Mouse (Mus musculus): ENCODE measurements at regions not wholly inside any gene's neighbourhood (a gene's known extent, or its start where the extent isn't known, plus 50 kb on each side); places are given as distances from the start of the nearest gene placed in this dataset.

DNA sequence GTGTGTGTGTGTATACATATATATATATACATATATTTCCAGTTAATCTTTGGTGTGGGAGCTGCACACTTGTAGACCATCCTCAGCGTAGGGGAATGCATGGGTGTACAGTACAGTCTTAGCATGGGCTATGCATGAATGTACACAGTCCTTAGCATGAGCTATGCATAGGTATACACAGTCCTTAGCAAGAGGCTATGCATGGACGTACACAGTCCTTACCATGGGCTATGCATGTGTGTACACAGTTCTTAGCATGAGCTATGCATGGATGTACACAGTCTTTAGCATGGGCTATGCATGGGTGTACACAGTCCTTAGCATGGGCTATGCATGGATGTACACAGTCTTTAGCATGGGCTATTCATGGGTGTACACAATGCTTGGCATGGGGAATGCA lies 70.5 kb downstream of the Rchy1 start:
- Histone ChIP-seq H3K9ac (no peak overlapping the region), H3K27me3 (replicated peaks) (no peaks in the 10 kb centered on the region), H3K36me3 (no peaks in the 10 kb centered on the region), H3K9me3 (no peaks in the 10 kb centered on the region), H3K4me1 (no peaks in the 10 kb centered on the region), H3K4me2 (no peak overlapping the region), H3K4me3 (replicated peaks) (no peak overlapping the region), H3K27ac (no peak overlapping the region)
- WGBS: 91% methylated on average over 2 of the region's 2 CpGs
- no peak for ATAC-seq (ENCODE audit: insufficient read depth, low FRiP score, low read depth)

DNA sequence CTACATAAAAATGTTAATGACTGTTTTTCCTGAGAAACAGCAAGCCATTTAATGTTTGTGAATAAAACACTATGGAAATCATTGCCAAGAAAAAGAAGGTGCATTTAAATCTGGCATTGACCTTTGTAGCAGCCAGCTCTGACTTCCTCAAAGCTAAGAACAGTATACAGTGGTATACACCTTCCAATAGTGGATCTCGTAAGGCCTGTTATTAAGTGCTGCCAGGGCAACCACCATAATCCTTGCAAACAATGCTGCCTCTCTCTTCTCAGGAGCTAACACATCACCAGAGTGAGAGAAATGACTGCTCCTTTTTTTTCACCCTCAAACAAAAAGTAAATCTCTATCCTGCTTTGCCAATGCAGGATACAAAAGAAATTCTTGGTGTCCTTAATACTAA lies 81.1 kb downstream of the Rchy1 start:
- 83% methylated on average over 1 of the region's 1 CpGs for WGBS
- H3K36me3 ChIP-seq: no peaks in the 10 kb centered on the region
- no peak overlapping the region for H3K27ac ChIP-seq
- no peaks in the 10 kb centered on the region for H3K4me1 ChIP-seq
- ATAC-seq (ENCODE audit: insufficient read depth, low FRiP score, low read depth): no peak
- no peaks in the 10 kb centered on the region for H3K27me3 ChIP-seq (replicated peaks)
- H3K9ac ChIP-seq: no peak overlapping the region
- no peak overlapping the region for H3K4me2 ChIP-seq
- no peaks in the 10 kb centered on the region for H3K9me3 ChIP-seq
- H3K4me3 ChIP-seq (replicated peaks): no peak overlapping the region

DNA sequence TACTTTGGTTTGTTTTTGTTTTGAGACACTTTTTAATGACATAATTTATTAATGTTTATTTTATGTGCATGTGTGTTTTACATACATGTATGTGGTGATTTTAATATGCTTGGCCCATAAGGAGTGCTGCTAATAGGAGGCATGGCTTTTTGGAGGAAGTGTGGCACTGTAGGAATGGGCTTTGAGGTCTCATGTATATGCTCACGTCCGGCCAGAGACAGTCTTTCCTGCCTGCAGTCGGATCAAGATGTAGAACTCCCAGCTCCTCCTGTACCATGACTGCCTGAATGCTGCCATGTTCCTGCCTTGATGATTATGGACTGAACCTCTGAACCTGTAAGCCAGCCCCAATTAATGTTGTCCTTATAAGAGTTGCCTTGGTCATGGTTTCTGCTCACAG lies 82.6 kb downstream of the Rchy1 start:
- no peak for ATAC-seq (ENCODE audit: insufficient read depth, low FRiP score, low read depth)
- 91% methylated on average over 3 of the region's 3 CpGs for WGBS
- no peak overlapping the region for H3K9ac ChIP-seq

DNA sequence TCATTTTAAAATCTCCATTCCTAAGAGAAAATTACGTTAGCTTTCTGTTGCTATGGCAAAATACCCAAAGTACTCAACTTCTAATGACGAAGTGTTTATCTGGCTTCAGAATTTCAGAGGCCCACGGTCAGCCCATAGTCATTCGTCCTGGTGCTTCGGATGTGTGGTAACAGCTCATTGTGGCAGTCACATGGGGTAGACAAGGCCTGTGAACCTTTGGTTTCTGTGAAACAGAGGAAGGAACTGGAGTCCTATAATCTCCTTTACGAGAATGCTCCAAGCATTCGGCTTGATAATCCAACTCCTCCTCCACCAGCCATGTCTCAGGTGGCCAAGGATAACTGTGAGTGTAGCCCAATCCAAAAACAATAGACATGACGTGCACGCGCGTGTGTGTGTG lies 84.2 kb downstream of the Rchy1 start:
- no peak for ATAC-seq (ENCODE audit: insufficient read depth, low FRiP score, low read depth)
- Histone ChIP-seq H3K9ac (no peak overlapping the region), H3K36me3 (no peaks in the 10 kb centered on the region), H3K4me3 (replicated peaks) (no peak overlapping the region), H3K27me3 (replicated peaks) (no peaks in the 10 kb centered on the region), H3K27ac (no peak overlapping the region), H3K9me3 (no peaks in the 10 kb centered on the region), H3K4me1 (peaks cover 4% of the 10 kb centered on the region; the same call in 1 of the 2 replicates), H3K4me2 (no peak overlapping the region)
- 70% methylated on average over 11 of the region's 11 CpGs for WGBS

More for the DNA sequence above, 82.6 kb downstream of the Rchy1 start:
- Histone ChIP-seq H3K36me3 (no peaks in the 10 kb centered on the region), H3K27me3 (replicated peaks) (no peaks in the 10 kb centered on the region), H3K4me3 (replicated peaks) (no peak overlapping the region), H3K4me2 (no peak overlapping the region), H3K27ac (no peak overlapping the region), H3K9me3 (no peaks in the 10 kb centered on the region), H3K4me1 (0 out of 2 replicates have a peak, but pooled peaks cover under 1% of the 10 kb centered on the region)

DNA sequence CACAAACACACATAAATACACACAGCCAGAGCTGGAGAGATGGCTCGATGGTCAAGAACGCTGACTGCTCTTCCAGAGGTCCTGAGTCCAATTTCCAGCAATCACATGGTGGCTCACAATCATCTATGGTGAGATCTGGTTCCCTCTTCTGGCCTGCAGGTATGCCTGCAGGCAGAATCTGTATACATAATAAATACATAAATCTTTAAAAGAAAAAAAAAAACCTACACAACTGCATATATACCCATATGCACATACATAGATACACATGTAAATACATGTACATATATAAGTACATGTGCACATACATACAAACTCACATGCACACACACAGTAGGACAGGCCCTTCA lies 86.2 kb downstream of the Rchy1 start:
- Histone ChIP-seq H3K4me1 (peaks cover 4% of the 10 kb centered on the region; the same call in 1 of the 2 replicates), H3K4me3 (replicated peaks) (no peak overlapping the region), H3K9me3 (no peaks in the 10 kb centered on the region), H3K4me2 (no peak overlapping the region), H3K36me3 (no peaks in the 10 kb centered on the region), H3K27me3 (replicated peaks) (no peaks in the 10 kb centered on the region), H3K27ac (no peak overlapping the region), H3K9ac (no peak overlapping the region)
- WGBS: 70% methylated on average over 2 of the region's 2 CpGs
- ATAC-seq (ENCODE audit: insufficient read depth, low FRiP score, low read depth): no peak

DNA sequence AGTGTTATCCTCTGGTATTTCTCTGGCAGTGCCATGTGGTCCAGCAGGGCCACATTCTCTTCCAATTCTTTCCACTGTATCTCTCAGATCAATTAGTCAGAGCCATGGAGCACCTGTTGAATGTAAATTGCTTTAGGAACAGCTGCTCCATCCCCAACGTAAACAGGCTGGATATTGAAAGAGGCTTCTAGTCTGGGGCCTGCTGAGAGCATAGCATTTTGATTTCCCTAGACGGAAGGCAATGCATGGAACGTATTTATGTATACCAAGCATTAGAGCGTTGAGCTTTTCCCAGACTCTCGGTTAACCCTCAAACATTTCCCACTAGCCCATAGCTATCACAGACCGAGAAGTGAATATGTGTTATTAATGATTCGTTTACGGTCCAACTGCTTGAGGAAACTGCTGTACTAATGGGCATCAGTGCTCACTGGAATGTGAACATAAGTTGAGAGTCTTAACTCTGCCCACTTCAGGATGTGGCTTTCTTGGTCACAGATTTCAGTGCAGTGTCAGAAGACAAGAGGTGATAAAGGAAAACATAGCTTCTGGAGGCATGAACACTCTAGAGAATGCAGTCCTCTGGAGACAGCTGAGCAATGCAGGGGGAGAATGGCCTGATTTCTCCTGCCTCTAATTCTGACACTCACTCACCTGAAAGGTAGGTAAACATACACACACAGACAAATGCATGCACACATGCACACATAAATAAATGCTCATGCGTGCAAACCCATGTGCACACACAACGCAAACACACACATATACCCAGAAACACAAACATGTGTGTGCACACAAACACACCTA lies 86.8 kb downstream of the Rchy1 start:
- ATAC-seq (ENCODE audit: insufficient read depth, low FRiP score, low read depth): no peak
- no peak overlapping the region for H3K27ac ChIP-seq
- H3K9me3 ChIP-seq: no peaks in the 10 kb centered on the region
- H3K4me2 ChIP-seq: no peak overlapping the region
- no peak overlapping the region for H3K9ac ChIP-seq
- H3K27me3 ChIP-seq (replicated peaks): no peaks in the 10 kb centered on the region
- peaks cover 4% of the 10 kb centered on the region; the same call in 1 of the 2 replicates for H3K4me1 ChIP-seq
- 56% methylated on average over 10 of the region's 10 CpGs for WGBS
- H3K4me3 ChIP-seq (replicated peaks): no peak overlapping the region
- no peaks in the 10 kb centered on the region for H3K36me3 ChIP-seq

DNA sequence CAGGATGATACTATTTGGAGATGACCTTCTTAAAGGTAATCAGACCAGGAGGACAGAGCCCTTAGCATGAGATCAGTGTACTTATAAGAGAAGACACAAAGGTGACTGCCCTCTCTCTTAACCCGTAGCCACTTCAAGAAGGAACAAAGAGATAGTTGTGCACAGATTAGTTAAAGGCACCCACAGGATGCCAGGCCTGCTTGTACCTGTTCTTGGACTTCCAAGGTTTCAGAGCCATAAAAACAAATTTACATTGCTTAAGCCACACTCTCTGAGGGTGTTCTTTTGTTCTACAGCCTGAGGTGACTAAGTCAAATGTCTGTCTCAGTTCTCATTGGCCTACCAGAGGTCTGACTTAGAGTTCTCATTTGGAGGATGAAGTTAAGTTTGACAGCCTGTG lies 90.1 kb downstream of the Rchy1 start:
- WGBS: 81% methylated on average over 1 of the region's 1 CpGs
- no peak overlapping the region for H3K4me2 ChIP-seq

DNA sequence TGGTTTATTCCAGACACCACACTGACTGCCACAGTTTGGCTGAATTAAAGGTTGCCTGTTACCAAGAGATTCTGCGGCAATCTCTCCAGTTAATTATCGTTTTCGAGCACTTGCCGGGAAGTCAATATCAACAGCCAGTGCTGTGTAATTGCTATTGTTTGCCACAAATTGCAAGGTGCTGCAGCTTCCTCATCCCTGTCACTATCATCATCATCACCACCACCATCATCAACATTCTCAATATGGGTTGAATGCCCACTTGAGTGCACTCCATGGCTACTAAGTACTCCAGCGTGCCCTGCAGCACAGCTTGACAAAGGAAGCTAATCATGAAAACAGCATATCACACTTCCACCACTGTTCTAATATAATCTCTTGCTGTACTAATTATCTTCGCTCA lies 93.1 kb downstream of the Rchy1 start:
- Histone ChIP-seq H3K27ac (no peak overlapping the region), H3K36me3 (no peaks in the 10 kb centered on the region), H3K4me2 (no peak overlapping the region), H3K27me3 (replicated peaks) (no peaks in the 10 kb centered on the region), H3K9ac (no peak overlapping the region), H3K4me3 (replicated peaks) (no peak overlapping the region), H3K4me1 (no peaks in the 10 kb centered on the region), H3K9me3 (no peaks in the 10 kb centered on the region)
- no peak for ATAC-seq (ENCODE audit: insufficient read depth, low FRiP score, low read depth)
- 94% methylated on average over 6 of the region's 6 CpGs for WGBS

More for the DNA sequence above, 90.1 kb downstream of the Rchy1 start:
- Histone ChIP-seq H3K9ac (no peak overlapping the region), H3K36me3 (no peaks in the 10 kb centered on the region), H3K4me3 (replicated peaks) (no peak overlapping the region), H3K4me1 (peaks cover 4% of the 10 kb centered on the region; the same call in 1 of the 2 replicates), H3K27me3 (replicated peaks) (no peaks in the 10 kb centered on the region), H3K27ac (no peak overlapping the region), H3K9me3 (no peaks in the 10 kb centered on the region)
- no peak for ATAC-seq (ENCODE audit: insufficient read depth, low FRiP score, low read depth)

DNA sequence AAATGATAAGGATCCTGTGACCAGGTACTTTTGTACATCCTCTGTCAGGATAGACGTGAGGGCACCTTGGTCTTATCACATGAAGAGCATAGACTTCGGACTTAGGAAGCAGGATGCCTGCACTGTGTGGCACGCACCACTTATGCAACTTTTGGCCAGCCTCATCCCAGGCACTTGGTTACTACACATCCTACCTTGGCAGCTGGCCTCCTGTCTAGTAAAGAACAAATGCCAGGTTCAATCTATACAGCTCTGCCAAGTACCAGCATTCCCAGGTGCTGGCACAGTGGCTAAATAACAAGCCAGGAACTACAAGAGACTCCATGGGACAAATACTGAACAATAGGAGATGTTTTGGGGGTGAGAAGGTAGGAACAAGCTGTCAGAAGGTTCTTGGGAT lies 96.7 kb downstream of the Rchy1 start:
- H3K4me2 ChIP-seq: no peak overlapping the region
- H3K27me3 ChIP-seq (replicated peaks): no peaks in the 10 kb centered on the region
- H3K9ac ChIP-seq: no peak overlapping the region
- no peaks in the 10 kb centered on the region for H3K4me1 ChIP-seq
- no peak for ATAC-seq (ENCODE audit: insufficient read depth, low FRiP score, low read depth)
- H3K9me3 ChIP-seq: no peaks in the 10 kb centered on the region
- 90% methylated on average over 3 of the region's 3 CpGs for WGBS
- H3K36me3 ChIP-seq: no peaks in the 10 kb centered on the region
- no peak overlapping the region for H3K4me3 ChIP-seq (replicated peaks)
- no peak overlapping the region for H3K27ac ChIP-seq

DNA sequence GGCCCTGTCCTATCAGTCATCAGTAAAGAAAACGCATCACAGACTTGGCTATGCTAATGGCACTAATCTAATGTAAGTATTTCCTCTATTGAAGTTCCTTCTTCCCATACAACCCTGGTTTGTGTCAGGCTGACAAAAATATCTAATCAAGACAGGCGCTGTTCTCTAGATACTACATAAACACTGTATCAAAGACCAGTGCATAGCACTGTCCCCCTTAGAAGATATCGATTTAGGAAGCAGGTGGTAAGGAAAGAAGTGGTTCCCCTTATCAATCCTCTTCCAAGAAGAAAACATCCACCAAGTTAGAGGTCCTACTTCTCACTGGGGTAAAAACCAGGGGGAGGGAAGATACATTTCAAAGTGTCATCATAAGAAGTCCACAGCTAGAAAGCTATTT lies 97.5 kb downstream of the Rchy1 start:
- ATAC-seq (ENCODE audit: insufficient read depth, low FRiP score, low read depth): no peak
- H3K4me2 ChIP-seq: no peak overlapping the region
- H3K4me3 ChIP-seq (replicated peaks): no peak overlapping the region
- no peaks in the 10 kb centered on the region for H3K27me3 ChIP-seq (replicated peaks)
- 51% methylated on average over 3 of the region's 3 CpGs for WGBS
- no peak overlapping the region for H3K9ac ChIP-seq
- no peaks in the 10 kb centered on the region for H3K9me3 ChIP-seq
- no peaks in the 10 kb centered on the region for H3K36me3 ChIP-seq
- no peak overlapping the region for H3K27ac ChIP-seq
- H3K4me1 ChIP-seq: no peaks in the 10 kb centered on the region

DNA sequence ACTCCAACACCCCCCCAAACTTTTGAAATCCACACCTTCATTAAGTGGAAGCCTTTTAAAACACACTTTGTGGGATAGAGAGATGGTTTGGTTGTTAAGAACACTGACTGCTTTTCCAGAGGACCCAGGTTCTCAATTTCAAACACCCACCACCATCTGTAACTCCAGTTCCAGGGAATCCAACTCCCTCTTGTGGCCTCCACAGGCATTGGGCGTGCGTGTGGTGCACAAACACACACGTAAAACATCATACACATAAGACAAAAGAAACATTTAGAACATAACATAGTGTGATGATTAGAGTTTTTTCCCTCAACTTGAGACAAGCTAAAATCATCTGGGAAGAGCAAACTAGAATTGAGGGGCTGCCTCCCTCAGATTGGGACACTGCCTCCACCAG lies 100.0 kb downstream of the Rchy1 start:
- Histone ChIP-seq H3K4me1 (no peaks in the 10 kb centered on the region), H3K27ac (no peak overlapping the region), H3K4me2 (no peak overlapping the region), H3K9me3 (no peaks in the 10 kb centered on the region), H3K36me3 (no peaks in the 10 kb centered on the region), H3K9ac (no peak overlapping the region), H3K27me3 (replicated peaks) (no peaks in the 10 kb centered on the region), H3K4me3 (replicated peaks) (no peak overlapping the region)
- ATAC-seq (ENCODE audit: insufficient read depth, low FRiP score, low read depth): no peak
- WGBS: 94% methylated on average over 3 of the region's 3 CpGs

DNA sequence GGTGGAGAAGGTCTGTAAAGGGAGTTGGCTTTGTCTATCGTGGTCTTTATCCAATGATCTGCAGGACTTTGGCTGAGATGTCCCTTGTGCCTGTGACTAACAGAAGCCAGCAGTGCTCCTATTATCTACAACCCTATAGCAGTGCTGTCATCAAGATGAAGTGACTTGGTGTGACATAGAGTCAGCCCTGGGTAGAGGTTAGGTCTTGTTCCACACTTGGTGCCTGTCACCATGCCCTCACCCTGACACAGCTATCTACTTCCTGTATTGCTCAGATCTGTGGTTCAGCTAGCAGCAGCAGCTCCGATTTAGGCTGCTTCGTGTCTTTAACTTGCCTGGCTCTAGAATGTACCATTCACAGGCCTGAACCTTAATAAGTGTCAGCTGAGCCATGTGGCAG lies 100.6 kb downstream of the Rchy1 start:
- ATAC-seq (ENCODE audit: insufficient read depth, low FRiP score, low read depth): no peak
- Histone ChIP-seq H3K27ac (no peak overlapping the region), H3K9me3 (no peaks in the 10 kb centered on the region), H3K9ac (no peak overlapping the region), H3K4me2 (no peak overlapping the region), H3K4me1 (no peaks in the 10 kb centered on the region), H3K4me3 (replicated peaks) (no peak overlapping the region), H3K27me3 (replicated peaks) (no peaks in the 10 kb centered on the region), H3K36me3 (no peaks in the 10 kb centered on the region)
- 88% methylated on average over 3 of the region's 3 CpGs for WGBS

Measured in stomach, embryonic 15.5 days (tissue).